Mouse (Mus musculus) MEL-GATA-1-ER (cell line): Measurements from ENCODE around the gene Tlr3.

Experiments used
- DNase-seq: peaks from one replicate; pipeline ENCODE4 v3.0.0-alpha.2; 2012; ENCODE audit warnings: low read depth; ENCODE audit errors: extremely low read depth

Tlr3 gene

DNA sequence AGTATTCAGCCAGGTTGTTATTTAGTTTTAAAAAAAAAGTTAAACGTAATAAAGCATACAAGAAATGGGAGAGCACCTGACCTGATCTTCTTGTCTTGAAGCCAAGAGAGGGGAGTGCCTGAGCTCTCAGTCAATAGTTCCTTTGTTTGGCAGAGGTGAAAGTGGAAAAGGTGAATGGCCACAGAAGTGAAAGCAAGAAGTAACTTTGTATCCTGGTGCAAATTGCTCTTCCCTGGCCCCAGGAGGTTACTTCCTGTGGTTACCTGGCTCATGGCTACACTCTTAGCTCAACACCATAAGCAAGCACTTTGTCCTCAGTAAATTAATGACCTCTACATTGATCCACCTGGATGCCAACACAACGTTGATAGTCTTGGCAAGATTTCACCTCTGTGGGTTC, at the start of gene Tlr3:
TSS of gene Tlr3 (minus strand) at position 199 of the 400 bp plus-strand sequence.
- no peak for DNase-seq

DNA sequence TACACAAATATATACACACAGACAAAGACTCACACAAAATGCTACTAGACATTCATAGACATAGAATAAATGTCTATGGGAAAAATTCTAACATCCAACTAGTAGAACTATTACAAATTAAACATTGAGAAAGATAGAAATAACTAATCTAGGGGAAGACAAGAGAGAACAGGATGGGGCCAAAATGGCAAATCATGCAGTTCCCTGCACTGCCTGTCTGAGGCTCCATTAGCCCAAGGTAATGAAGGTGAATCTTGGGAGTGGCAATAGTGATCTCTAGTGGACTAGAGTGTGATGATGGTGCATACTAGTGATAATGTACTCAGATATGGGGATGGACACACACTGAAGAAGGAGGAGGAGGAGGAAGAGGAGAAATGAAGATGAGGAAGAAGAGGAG, 47.0 kb upstream of the Tlr3 start:
- no peak for DNase-seq

DNA sequence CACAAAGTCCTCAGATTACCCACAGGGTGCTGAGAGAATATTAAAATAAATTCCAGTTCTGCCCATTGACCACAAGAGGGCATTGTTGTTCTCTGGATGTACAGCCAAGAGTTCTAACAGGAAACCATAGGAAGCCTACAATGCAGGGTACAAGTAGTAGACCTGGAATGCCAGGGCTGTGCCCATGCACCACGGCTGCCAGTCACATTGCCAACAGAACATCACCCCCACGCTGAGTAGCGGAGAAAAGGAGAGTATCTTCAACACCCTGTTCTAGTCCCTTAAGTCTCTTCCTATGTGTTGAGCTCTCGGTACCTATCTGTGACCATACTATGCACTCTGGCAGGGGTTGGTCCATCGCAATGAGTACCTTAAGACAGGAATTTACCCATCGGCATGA, 43.5 kb upstream of the Tlr3 start:
- no peak for DNase-seq

DNA sequence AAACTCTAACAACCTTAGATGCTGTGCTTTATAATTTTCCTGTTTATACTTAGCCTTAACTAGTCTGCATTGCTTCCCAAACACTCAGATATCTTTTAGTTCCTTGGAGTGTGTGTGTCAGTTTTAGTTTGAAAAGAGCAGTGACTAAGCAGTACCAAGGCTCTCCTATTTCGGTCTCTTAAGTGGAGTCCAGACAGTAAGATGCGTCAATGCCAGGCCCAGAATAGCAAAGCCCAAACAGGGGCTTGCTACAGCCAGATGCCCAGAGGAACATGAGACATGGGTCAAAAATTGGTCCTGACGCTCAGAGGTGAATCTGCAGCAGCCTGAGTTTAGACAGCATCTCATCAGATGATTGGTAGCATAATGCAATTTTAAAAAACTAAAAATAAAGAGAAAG, 41.2 kb upstream of the Tlr3 start:
- no peak for DNase-seq

DNA sequence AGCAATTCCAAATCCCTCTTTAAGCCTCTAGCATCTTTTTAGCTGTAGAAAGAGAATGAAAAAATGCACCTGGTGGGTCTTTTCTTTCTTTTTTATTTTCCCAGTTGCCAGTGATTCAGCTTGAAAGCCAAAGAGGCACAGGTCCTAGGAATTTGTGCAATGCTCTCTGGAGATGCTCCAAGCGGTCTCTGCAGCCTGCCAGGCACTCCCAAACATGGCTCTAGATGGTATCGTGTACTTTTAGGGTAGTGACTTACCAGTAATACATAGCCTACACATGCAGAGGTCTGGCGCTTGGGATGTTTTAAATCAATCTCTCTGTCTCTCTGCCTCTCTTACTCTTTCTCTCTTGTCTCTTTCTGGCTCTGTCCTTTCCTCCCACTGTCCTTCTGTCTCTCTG, 38.0 kb upstream of the Tlr3 start:
- no peak for DNase-seq

DNA sequence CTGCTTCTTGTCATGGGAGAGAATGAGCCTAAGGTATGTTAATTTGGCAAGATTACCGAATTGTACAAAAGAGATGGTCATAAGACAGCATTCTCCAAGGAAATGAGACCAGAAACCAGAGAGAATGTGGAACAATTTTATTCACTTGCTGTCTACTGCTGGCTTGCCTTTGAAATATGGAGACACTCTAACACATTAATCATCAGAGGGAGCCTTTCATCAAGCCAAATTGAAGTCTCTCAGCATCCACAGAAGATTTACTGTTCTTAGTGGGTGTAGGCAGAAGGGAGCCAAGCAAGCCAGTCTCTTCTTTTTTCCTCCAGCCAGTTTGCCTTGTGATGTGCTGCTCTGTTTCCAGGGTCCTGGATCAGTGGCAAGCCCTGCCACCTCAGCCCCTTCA, 37.4 kb upstream of the Tlr3 start:
- DNase-seq = no peak

DNA sequence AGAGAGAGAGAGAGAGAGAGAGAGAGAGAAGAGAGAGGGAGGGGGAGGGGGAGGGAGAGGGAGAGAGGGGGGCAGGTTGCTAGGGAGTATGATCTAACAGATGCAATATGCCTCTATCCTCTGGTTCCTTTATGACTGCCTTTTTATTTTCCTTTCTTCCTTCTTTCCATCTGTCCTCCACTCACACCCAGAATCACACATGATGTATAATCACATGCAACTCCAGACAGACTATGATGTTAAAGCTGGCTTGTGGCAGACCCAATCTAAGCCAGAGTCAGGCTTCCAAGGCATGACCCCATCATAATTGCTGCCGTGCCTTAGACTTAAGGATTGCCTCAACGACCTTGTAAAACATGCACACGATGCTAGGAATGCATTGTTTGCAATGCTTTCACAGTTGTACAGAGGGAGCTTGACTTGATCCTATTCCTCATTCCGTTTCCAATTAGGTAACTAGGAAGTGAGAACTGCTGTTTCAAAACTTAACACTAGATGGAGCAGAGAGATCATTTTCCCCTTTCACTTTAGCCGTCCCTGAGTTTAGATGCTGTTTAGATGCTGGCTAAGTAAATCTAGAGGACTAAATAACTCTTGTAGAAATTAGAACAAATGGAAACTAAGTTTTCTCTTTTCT, 28.1 kb upstream of the Tlr3 start:
- DNase-seq = no peak

DNA sequence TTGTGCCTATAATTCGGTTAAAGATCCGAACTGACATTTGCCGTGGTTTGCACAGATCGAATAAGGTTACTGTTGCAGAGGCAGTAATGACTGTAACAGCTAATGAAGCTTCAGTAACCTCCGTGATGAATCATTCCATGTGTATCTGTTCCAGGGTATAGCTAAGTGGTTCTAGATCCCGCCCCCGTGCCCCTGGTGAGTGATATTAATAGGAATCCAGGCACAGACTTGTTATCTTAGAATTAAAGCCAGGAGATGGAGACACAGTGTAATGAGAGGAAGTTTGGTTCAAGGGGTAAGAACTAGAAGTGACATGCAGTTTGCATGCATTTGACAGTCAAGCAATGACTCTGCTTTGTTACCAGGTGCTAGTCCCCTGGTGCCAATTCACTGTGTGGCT, 9.3 kb upstream of the Tlr3 start:
- no peak for DNase-seq

DNA sequence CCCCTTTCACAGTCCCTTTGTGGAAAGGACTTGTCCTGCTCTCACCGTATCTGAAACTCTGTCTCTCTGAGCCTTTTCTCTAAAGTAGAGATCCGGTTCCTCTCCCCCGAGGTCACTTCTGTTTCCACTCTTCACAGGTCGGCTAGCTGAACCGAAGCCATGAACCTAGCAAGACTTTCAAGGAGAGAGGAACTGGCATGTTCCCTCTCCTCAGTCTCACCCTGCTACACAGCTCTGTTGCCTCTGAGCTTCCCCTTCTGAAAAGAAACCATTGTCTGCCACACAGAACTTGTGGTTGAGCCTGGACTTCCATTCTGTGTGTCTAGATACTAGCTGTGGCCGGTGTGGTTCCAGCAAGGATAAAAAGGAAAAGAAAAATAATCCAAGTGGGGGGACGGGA, 4.1 kb upstream of the Tlr3 start:
- no peak for DNase-seq

DNA sequence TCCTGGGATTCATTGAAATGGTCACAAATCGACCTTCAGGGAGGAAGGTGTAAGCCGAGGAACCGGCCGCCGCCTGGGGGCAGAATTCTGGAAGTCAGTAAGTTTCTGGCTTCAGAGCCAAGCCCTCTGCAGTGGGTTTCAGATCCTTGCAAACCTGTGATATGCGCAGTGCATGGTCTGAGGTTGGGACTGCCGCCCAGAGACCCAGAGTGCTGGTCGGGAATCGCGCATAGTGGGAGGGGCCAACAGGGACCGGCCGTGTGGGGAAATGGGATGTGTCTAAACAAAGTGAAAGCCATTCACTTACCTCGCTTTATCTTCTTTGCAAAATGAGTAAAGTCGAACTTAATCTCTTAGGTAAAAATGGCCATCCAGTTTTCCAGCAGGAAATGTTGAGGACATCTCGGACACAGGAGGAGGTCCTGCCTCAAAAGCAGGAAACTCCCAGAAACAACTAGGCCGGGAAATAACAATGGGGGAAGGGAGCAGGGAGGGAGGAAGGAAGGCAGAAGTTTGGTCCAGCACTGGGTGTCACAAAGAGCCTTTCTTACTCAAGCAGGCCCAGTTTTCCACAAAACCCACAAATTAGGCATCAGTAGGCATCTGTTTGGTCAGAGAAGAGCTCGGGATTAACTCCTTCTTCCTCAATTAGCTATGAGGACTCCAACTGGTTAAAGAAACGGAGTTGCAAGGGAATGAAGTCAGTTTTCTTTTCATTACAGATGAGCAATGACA, 567 bp downstream of the Tlr3 start:
- no peak for DNase-seq

DNA sequence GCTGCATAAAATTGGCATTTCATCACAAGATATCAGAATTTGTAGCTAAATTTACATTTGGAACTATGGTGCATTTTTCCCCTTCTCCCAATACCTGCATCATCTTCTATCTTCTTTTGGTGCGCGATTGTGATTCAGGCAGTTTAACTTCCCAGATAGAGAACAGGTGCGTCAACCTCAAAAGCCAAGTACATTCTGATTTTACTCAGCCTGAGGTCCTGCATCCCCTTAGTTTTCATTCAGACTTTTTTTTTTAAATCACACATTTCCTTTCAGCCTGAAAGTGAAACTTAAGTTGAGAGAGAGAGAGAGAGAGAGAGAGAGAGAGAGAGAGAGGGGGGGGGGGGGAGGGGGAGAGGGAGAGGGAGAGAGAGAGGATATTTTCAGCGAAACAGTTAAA, 1.2 kb downstream of the Tlr3 start:
- DNase-seq = no peak

DNA sequence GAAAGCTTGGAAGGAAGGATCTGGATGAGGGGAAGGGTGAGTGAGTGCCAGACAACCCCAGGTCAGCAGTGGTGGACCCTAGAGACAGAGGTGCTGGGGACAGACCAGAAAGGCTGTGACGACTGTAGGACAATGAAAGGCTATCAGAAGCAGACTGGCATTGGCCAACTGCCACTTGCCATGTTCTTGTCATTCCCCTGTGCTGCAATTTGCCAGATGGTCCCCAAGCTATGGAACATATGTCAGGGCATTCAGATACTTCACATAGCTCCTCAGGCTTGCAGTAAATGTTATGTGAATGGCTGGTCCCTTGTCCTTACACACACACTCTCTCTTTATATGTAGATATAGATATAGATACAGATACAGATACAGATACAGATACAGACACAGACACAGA, 27.6 kb downstream of the Tlr3 start:
- DNase-seq = no peak

DNA sequence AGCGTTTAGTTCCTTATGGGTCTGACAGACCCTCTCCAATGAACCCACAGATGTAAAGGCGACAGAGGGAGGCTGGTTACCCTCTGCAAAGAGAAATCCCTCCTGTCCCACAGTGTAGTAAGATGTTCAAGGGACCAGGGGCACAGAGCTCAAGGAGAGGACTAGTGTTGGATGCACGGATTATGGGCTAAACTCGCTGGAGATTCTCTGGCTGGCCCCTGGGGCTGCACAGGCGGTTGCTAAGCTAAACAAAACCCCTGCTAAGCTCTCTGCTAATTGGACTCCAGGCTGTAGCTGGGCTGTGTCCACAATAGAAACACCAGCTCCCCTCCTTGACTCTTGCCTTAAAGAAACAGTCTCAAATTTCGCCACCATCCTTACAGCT, 28.9 kb downstream of the Tlr3 start, which contains the start of gene Fam149a:
TSS of gene Fam149a (minus strand) at position 329 of the 385 bp plus-strand sequence.
- DNase-seq = no peak

DNA sequence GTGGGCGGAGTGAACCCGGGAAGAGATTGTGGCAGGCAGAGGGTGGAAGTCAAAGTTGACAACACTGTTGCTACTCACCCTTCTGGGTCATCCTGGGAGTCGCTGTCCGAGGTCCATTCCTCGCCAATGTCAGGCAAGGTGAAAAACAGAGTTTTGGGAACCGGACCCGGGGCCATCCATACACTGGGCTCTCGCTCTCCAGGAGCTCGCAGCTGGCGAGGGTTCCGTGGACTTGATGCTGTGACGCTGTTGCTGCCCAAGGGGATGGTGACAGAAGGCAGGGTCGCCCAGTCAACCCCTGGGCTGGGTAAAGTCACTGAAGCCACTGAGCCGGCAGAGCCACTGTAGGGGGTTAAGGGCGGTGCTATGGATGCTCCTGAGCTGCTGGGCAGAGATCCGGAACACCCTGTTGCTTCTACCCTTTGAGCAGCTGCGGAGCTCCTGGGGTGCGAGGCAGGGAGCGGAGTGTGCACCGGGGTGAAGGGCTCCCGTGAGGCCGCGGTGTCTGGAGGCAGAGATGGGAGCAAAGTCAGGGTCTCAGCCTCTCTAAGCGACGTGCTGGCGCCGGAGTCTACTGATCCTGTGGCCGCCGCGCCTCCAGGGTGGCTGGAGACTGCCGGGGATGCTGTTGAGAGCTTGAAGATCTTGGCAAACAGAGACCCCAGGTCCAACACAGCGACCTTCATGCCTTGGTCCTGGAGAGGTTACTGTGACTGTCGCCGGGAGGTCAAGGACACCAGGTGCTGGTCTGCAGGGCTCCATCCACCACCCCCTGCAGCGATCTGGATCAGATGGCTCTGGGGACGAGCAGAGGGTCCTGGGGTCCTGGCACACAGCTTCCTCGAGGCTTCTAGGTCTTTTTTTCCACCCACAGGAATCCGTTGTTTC, 29.6 kb downstream of the Tlr3 start:
- no peak for DNase-seq

DNA sequence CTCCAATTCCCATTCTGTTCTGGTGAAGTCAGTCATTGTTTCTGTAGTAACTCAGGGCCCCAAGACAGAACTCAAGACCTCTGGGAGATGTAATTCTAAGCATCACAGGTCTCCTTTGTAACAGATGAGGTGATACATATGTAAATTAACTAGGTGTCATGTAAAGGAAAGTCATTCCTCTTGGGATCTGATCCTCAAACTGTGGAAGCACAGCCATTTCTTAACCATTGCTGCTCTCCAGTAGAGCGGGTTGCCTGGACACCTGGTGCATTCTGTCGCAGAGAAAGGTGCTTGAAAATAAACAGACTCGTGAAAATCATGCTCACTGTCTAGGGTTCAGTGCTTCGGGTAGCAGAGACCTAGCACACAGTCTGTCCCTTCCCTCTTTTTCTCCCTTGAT, 30.3 kb downstream of the Tlr3 start:
- DNase-seq = no peak

DNA sequence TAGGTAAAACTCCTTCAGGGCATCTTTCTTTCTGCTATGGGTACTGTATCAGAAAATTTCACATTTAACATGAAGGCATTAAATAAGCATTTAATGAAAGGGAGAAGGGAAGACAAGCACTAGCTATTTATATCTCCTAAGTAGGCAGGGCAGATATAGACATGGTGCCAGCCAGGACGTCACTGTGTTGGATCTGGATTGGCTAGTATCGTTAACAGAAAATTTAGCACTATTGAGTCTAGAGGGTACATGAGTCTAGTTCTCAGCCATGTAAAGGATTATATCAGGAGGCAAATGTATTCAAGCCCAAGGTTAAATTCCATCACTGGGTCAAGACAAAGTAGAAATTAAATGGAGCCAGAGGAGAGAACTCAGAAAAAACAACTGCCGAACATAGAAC, 36.8 kb downstream of the Tlr3 start:
- no peak for DNase-seq

DNA sequence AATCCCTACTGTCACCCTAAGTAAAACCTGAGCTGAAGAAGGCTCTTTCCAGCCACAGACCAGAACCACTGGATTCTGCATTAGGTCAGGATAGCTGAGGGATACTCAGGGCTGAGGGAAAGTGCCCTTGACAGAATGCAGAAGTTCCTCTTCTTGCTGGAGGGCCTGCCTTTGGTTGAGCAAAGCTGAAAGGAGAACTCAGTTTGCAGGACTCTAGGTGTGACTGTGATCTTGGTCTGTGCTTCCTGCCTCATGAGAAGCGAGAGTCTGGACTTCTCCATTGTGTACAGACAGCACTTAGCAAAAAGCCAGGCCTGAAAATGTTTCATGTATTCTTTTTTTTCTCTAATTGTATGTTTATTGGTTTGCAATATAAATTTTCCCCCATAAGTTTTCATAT, 43.7 kb downstream of the Tlr3 start:
- DNase-seq = no peak

DNA sequence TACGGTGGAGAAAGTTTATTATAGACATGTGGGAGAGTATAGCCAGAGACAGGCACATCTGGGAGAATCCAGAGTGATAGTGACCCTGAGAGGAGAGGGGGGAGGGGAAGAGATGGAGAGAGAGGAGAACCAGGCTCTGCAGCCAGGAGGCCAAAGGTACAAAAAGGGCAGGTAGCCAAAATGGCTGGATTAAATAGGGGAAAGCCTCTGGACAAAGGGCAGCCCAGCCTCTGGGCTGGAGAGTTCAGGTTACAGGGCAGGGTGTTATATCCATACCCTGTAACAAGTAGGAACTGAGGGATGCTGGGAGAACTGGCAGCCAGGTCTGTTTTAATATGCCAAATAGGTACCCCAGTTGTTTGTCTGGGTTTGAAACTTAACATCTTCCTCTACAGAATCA, 47.7 kb downstream of the Tlr3 start:
- no peak for DNase-seq

DNA sequence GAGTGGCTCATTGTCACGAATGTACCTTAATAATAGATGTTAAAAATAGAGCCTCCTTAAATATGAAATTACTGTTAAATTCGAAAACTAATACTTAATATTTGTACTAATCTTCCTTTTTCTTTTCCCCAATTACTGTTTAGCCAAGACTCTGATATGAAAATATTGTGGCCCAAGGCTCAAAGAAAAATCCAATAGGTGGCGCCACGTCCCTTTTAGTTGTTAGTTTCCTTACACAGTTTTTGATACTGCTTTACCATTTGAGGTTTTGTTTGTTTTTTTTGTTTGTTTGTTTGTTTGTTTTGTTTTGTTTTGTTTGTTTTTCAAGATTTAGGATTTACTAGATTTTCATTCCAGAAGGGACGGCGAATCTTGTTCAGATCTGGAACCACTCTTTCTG, 48.6 kb downstream of the Tlr3 start:
- DNase-seq = no peak

DNA sequence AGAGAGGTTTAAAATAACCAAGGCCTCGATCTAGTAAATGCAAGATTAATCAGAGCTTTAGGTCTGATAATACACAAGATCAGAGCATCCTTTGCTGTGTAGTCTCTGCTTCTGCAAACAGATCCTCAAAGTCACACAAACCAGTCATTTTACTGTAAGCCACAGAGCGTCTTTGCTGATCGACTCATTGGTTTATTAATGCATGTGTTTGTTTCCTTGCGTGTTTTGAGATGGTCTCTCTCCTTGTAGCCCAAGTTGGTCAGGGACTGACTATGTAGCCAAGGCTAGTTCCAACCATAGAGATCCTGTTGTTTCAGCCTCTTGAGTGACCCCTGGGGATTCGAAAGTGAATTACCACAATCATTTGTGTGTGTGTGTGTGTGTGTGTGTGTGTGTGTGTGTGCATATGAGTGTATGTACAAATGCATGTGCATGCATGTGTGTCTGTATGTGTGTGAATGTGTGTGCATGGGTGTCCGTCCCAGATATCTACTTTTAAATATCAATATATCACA, 51.7 kb downstream of the Tlr3 start:
- DNase-seq = no peak

DNA sequence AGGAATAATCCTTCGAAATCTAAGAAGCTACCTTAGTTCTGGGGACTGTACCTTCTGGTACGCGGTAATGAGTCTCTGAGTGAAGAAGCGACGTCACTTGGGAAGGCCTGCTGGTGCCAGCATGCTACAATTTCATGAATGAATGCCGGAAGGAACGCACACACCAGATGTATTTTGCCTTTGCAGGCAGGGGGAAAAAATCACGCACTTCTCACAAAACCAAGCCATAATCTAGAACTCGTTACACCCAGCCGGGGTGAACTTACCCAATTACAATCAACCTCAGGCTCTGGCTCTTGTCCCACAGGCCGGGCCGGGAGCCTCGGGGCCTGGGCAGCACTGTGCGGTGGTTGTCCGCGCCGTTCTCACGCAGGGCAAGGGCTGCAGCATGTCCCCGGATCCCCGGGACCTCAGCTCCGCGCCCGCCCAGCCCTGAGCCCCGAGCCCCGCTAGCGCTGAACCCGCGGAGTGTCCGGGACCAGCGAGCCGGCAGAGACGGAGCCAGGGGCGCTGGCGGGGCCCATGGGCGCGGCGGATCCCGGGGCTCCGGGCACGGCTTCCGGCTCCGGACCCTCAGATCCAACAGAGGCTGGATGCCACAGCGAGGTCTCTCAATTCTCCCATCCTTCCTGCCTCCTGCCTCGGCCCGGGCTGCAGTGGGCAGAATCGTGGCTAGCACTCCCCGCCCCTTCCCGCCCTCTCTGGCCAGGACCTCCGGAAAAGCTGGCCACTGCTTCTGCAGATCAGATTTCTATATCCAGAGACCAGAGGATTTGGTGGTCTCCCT, 52.6 kb downstream of the Tlr3 start:
- no peak for DNase-seq
